Mouse (Mus musculus): ENCODE measurements at regions not wholly inside any gene's neighbourhood (a gene's known extent, or its start where the extent isn't known, plus 50 kb on each side); places are given as distances from the start of the nearest gene placed in this dataset.
"Not testable (repeated sequence)": the region's sequence is repeated elsewhere in the genome, so short reads cannot be mapped to it uniquely, and the experiment has no call there.

DNA sequence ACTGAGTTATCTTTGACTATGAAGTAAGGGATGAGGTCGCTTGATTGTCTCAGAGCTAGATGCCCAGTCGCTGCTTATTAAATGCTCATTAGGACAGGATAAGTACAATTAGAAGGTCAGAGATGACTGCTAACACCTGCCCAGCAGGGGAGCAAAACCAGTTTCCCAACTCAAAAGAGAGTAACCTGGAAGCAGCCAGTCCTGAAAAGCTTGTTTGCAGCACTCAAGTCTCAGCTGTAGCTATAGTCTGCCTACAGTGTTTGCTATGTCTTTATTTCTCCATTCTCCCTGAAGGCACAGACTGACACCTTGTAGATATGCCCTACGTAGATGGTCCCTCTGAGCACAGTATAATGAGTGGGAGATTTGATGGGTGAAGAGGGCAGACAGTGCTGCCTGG lies 274.7 kb upstream of the Maf start:
- no peaks in the 10 kb centered on the region for H3K9me3 ChIP-seq (ENCODE audit: control insufficient read depth)
- no peak overlapping the region for H3K4me2 ChIP-seq (replicated peaks; ENCODE audit: low read depth)
- no peaks in the 10 kb centered on the region; the same call in 1 of the 2 replicates for H3K27me3 ChIP-seq (replicated peaks; ENCODE audit: control insufficient read depth, insufficient read depth, low read length)
- no peak for ATAC-seq
- H3K4me1 ChIP-seq (replicated peaks; ENCODE audit: control insufficient read depth, insufficient read depth, low read length), result no peaks in the 10 kb centered on the region; the same call in 1 of the 2 replicates
- H3K36me3 ChIP-seq (ENCODE audit: control insufficient read depth, insufficient read depth), result no peaks in the 10 kb centered on the region
- WGBS, result 80% methylated on average over 3 of the region's 3 CpGs
- TF ChIP-seq CTCF (IDR thresholded peaks at IDR 0.05; ENCODE audit: low read depth), result no peak
- no peak overlapping the region for H3K4me3 ChIP-seq (ENCODE audit: low read depth, low read length)
- H3K27ac ChIP-seq (ENCODE audit: low read depth, low read length), result peak overlapping the region; percentile 64; the same call in 1 of the 2 replicates
- no peak overlapping the region for H3K9ac ChIP-seq (ENCODE audit: low read depth, low read length)

DNA sequence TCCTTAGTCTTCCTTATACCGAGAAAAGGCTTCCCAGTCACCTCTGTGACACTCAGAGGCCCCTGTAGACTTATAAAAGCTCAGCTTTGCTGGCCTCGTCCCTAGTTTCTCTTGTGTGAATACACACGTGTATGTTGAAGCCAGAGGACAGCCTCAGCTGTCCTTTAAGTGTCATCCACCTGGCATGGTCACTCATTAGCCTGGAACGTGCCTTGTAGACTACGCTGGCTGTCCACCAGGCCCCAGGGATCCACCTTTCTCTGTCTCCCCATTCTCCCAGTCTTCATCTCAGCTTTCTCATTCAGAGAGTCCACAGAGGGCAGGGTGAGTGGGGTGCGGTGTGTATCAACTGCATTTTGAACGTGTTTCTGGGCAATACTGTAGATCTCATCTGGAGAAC lies 273.8 kb upstream of the Maf start:
- H3K27me3 ChIP-seq (replicated peaks; ENCODE audit: control insufficient read depth, insufficient read depth, low read length), result no peaks in the 10 kb centered on the region; the same call in 1 of the 2 replicates
- no peak for TF ChIP-seq CTCF (IDR thresholded peaks at IDR 0.05; ENCODE audit: low read depth)
- 64% methylated on average over 7 of the region's 7 CpGs for WGBS

DNA sequence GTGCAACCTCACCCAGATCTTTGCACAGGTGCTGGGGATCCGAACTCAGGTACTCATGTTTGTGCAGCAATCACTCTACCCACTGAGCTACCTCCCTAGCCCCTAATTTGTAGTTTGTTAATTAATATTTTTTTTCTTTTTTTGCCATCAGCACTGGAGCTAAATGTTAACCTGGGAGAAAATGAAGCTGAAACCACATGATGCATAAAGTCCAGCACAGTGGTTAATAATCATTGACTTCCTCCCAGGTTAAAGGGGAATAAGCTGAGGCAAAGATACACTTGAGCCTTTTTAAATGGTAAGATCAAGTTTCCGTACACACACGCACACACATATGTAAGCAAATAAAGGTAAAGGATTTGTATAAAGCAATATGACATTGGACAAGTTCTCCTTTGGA lies 273.0 kb upstream of the Maf start:
- Histone ChIP-seq H3K27me3 (replicated peaks; ENCODE audit: control insufficient read depth, insufficient read depth, low read length) (no peaks in the 10 kb centered on the region; the same call in 1 of the 2 replicates), H3K9me3 (ENCODE audit: control insufficient read depth) (no peaks in the 10 kb centered on the region), H3K27ac (ENCODE audit: low read depth, low read length) (no peak overlapping the region), H3K4me3 (ENCODE audit: low read depth, low read length) (no peak overlapping the region), H3K4me2 (replicated peaks; ENCODE audit: low read depth) (no peak overlapping the region), H3K4me1 (replicated peaks; ENCODE audit: control insufficient read depth, insufficient read depth, low read length) (no peaks in the 10 kb centered on the region; the same call in 1 of the 2 replicates), H3K36me3 (ENCODE audit: control insufficient read depth, insufficient read depth) (no peaks in the 10 kb centered on the region), H3K9ac (ENCODE audit: low read depth, low read length) (no peak overlapping the region)
- ATAC-seq, result no peak
- WGBS, result 74% methylated on average over 3 of the region's 3 CpGs
- no peak for TF ChIP-seq CTCF (IDR thresholded peaks at IDR 0.05; ENCODE audit: low read depth)

More for the DNA sequence above, 273.8 kb upstream of the Maf start:
- Histone ChIP-seq H3K27ac (ENCODE audit: low read depth, low read length) (peak overlapping the region; percentile 3; the same call in 1 of the 2 replicates), H3K4me1 (replicated peaks; ENCODE audit: control insufficient read depth, insufficient read depth, low read length) (no peaks in the 10 kb centered on the region; the same call in 1 of the 2 replicates), H3K4me2 (replicated peaks; ENCODE audit: low read depth) (no peak overlapping the region), H3K9me3 (ENCODE audit: control insufficient read depth) (no peaks in the 10 kb centered on the region), H3K36me3 (ENCODE audit: control insufficient read depth, insufficient read depth) (no peaks in the 10 kb centered on the region), H3K9ac (ENCODE audit: low read depth, low read length) (no peak overlapping the region), H3K4me3 (ENCODE audit: low read depth, low read length) (no peak overlapping the region)
- no peak for ATAC-seq

DNA sequence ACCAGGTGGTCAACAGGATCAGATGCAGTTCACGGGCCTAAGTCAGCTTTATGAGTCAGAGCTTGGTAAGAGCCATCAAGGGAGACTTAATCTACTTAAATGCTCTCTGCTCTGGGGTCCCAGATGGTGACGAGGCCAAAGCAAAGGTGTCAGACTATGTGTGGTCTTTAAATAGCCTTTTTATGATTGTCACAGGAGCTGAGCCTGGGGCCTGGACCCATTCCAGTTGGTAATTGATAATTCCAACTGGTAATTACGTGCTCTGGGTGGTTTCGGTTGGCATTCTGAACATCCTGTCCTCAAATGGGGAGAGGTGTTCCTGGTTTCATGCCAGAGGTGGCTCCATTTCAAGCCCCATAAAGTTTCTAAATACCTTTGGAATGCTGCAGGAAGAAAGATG lies 269.6 kb upstream of the Maf start:
- Histone ChIP-seq H3K9ac (ENCODE audit: low read depth, low read length) (no peak overlapping the region), H3K4me2 (replicated peaks; ENCODE audit: low read depth) (no peak overlapping the region), H3K9me3 (ENCODE audit: control insufficient read depth) (no peaks in the 10 kb centered on the region), H3K27ac (ENCODE audit: low read depth, low read length) (no peak overlapping the region), H3K4me1 (replicated peaks; ENCODE audit: control insufficient read depth, insufficient read depth, low read length) (no peaks in the 10 kb centered on the region; the same call in 1 of the 2 replicates), H3K36me3 (ENCODE audit: control insufficient read depth, insufficient read depth) (no peaks in the 10 kb centered on the region), H3K27me3 (replicated peaks; ENCODE audit: control insufficient read depth, insufficient read depth, low read length) (no peaks in the 10 kb centered on the region), H3K4me3 (ENCODE audit: low read depth, low read length) (no peak overlapping the region)
- peak; percentile 59 for ATAC-seq
- 47% methylated on average over 4 of the region's 4 CpGs for WGBS
- no peak for TF ChIP-seq CTCF (IDR thresholded peaks at IDR 0.05; ENCODE audit: low read depth)

DNA sequence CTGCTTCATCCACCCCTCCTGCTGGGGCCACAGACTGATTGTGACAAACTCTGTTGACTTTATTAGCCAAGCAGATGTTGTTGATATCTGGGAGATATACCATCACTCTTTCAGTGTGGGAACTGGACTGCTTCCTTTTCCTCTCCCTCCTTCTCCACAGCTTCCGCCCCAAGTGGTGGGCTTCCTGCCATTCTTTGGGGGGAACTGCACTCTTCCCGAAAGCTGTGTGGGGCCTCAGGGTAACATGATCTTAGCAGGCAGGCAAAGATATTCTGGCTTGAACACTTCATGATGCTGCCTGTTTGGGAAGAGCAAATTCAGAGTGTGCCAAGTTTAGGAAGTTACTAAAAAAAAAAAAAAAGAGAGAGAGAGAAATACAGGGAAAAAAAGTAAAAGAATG lies 267.1 kb upstream of the Maf start:
- no peak overlapping the region for H3K4me3 ChIP-seq (ENCODE audit: low read depth, low read length)
- no peak overlapping the region for H3K27ac ChIP-seq (ENCODE audit: low read depth, low read length)
- no peaks in the 10 kb centered on the region for H3K36me3 ChIP-seq (ENCODE audit: control insufficient read depth, insufficient read depth)
- no peak overlapping the region for H3K4me2 ChIP-seq (replicated peaks; ENCODE audit: low read depth)
- 0 out of 2 replicates have a peak, but pooled peaks have one; percentile 21 for TF ChIP-seq CTCF (IDR thresholded peaks at IDR 0.05; ENCODE audit: low read depth)
- no peak overlapping the region for H3K9ac ChIP-seq (ENCODE audit: low read depth, low read length)
- ATAC-seq, result no peak
- H3K27me3 ChIP-seq (replicated peaks; ENCODE audit: control insufficient read depth, insufficient read depth, low read length), result no peaks in the 10 kb centered on the region
- 63% methylated on average over 2 of the region's 2 CpGs for WGBS
- H3K4me1 ChIP-seq (replicated peaks; ENCODE audit: control insufficient read depth, insufficient read depth, low read length), result no peaks in the 10 kb centered on the region
- no peaks in the 10 kb centered on the region for H3K9me3 ChIP-seq (ENCODE audit: control insufficient read depth)

DNA sequence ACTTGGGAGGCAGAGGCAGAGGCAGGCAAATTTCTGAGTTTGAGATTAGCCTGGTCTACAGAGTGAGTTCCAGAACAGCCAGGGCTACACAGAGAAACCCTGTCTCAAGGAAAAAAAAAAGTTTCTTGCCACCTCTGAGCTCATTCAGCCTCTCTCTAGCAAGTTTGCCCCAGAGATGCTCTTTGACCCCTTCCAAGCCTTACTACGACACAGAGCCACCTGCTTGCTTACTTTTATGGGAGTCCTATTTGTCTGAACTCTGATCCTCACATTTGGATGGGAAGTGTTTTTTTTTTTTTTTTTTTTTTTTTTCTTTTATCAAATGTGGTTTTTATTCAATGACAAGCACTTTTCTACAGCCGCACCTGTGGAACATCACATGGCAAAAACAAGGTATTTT lies 263.8 kb upstream of the Maf start:
- H3K9me3 ChIP-seq (ENCODE audit: control insufficient read depth); H3K27me3 ChIP-seq (replicated peaks; ENCODE audit: control insufficient read depth, insufficient read depth, low read length); H3K4me2 ChIP-seq (replicated peaks; ENCODE audit: low read depth); H3K4me3 ChIP-seq (ENCODE audit: low read depth, low read length); H3K9ac ChIP-seq (ENCODE audit: low read depth, low read length); H3K36me3 ChIP-seq (ENCODE audit: control insufficient read depth, insufficient read depth); H3K4me1 ChIP-seq (replicated peaks; ENCODE audit: control insufficient read depth, insufficient read depth, low read length): not testable (repeated sequence)
- H3K27ac ChIP-seq (ENCODE audit: low read depth, low read length), result peak overlapping the region; percentile 35; the same call in 1 of the 2 replicates
- peak; percentile 90 for ATAC-seq
- WGBS, result 46% methylated on average over 2 of the region's 2 CpGs

DNA sequence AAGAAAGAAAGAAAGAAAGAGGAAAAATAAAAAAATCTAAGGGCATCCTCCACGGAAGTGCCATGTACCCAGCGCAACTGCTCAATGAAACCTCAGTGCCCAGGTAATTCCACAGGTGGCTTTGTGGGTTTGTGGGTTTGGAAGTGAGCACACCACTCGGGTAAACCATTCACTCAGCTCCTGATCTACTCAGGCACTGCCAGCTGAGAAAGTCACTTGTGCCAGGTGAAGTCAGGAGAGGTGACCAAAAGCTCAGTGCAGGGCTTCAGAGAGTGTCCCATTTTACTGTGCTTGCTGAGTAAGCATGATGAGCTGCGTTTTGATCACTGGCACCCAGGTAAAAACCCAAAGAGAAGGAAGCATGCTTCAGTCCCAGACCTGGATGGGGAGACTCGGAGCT lies 260.5 kb upstream of the Maf start:
- no peaks in the 10 kb centered on the region for H3K9me3 ChIP-seq (ENCODE audit: control insufficient read depth)
- no peaks in the 10 kb centered on the region for H3K36me3 ChIP-seq (ENCODE audit: control insufficient read depth, insufficient read depth)
- H3K4me2 ChIP-seq (replicated peaks; ENCODE audit: low read depth), result no peak overlapping the region
- H3K27me3 ChIP-seq (replicated peaks; ENCODE audit: control insufficient read depth, insufficient read depth, low read length), result no peaks in the 10 kb centered on the region
- ATAC-seq, result no peak
- no peak overlapping the region for H3K4me3 ChIP-seq (ENCODE audit: low read depth, low read length)
- no peak overlapping the region for H3K9ac ChIP-seq (ENCODE audit: low read depth, low read length)
- WGBS, result 86% methylated on average over 5 of the region's 5 CpGs
- no peaks in the 10 kb centered on the region for H3K4me1 ChIP-seq (replicated peaks; ENCODE audit: control insufficient read depth, insufficient read depth, low read length)
- H3K27ac ChIP-seq (ENCODE audit: low read depth, low read length), result no peak overlapping the region
- TF ChIP-seq CTCF (IDR thresholded peaks at IDR 0.05; ENCODE audit: low read depth), result no peak

Measured in intestine, postnatal 0 days (tissue).